Comparison of ENCODE assay signal across 26 mouse cellular contexts in the genomic region with DNA sequence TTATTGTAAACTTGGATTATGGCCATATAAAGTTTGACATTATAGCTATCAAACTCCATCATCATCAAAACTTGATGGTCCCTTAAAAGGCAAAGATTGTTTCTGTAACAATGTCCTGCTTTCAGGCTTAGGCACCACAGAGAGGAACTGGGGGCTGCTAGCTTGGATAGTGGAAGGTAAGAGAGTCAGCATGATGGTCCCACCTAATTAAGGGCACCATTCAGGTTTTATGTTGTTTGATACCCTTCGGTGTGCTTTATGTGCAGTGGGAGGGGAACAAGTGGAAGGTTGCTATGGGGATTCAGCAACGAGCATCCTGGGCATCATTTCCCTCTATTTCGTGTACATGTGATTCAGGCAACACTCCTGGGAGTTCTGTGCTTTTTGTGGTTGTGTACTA.
"Had no signal": no experiment of that assay in that cellular context is flagged by ENCODE, and none has a peak within 500 bp of the region (broad histone marks: within the 10 kb centered on the region; RNA-seq: fewer than 3 reads in every experiment).

No protein-coding gene starts in this region.

- H3K4me2 ChIP-seq: embryonic facial prominence, embryonic 12.5 days; embryonic facial prominence, embryonic 13.5 days; embryonic facial prominence, embryonic 15.5 days; forebrain, embryonic 12.5 days; forebrain, embryonic 13.5 days; forebrain, embryonic 15.5 days had no signal

- DNase-seq: cerebellum, adult 2 months; cerebellum, adult 8-10 months; cerebellum, adult 9-10 months; cerebellum, adult 9-11 months; cerebellum, postnatal 36 days; embryo, embryonic 11 days; forebrain, postnatal 0 days; gastrocnemius, adult 2 months; gastrocnemius, postnatal 10 days; gastrocnemius, postnatal 14 days; gastrocnemius, postnatal 25 days; gastrocnemius, postnatal 36 days; heart, adult 11 months; heart, adult 18-20 months; heart, adult 2 months had no signal

- H3K4me3 ChIP-seq: embryonic facial prominence, embryonic 10.5 days; embryonic facial prominence, embryonic 12.5 days; embryonic facial prominence, embryonic 13.5 days; embryonic facial prominence, embryonic 15.5 days; erythroblast, embryonic 14.5 days; forebrain, embryonic 10.5 days; forebrain, embryonic 12.5 days; forebrain, embryonic 13.5 days; forebrain, embryonic 15.5 days; gastrocnemius, adult 2 months; heart, adult 2 months had no signal

- H3K9ac ChIP-seq: embryonic facial prominence, embryonic 12.5 days; embryonic facial prominence, embryonic 13.5 days; embryonic facial prominence, embryonic 15.5 days; forebrain, embryonic 12.5 days; forebrain, embryonic 13.5 days; forebrain, embryonic 15.5 days; forebrain, postnatal 0 days had no signal

- ATAC-seq: forebrain, embryonic 13.5 days; forebrain, embryonic 14.5 days; forebrain, embryonic 15.5 days; forebrain, embryonic 16.5 days; forebrain, postnatal 0 days had no signal

- H3K9me3 ChIP-seq: embryonic facial prominence, embryonic 10.5 days; embryonic facial prominence, embryonic 12.5 days; embryonic facial prominence, embryonic 13.5 days; embryonic facial prominence, embryonic 15.5 days; forebrain, embryonic 10.5 days; forebrain, embryonic 12.5 days; forebrain, embryonic 13.5 days; forebrain, embryonic 15.5 days had no signal

- H3K27me3 ChIP-seq: embryonic facial prominence, embryonic 12.5 days; embryonic facial prominence, embryonic 13.5 days; embryonic facial prominence, embryonic 15.5 days; forebrain, embryonic 12.5 days; forebrain, embryonic 13.5 days; forebrain, embryonic 15.5 days had no signal

- H3K4me1 ChIP-seq: embryonic facial prominence, embryonic 10.5 days; embryonic facial prominence, embryonic 12.5 days; embryonic facial prominence, embryonic 13.5 days; embryonic facial prominence, embryonic 15.5 days had no signal

- H3K36me3 ChIP-seq: embryonic facial prominence, embryonic 10.5 days; embryonic facial prominence, embryonic 12.5 days; embryonic facial prominence, embryonic 13.5 days; embryonic facial prominence, embryonic 15.5 days; forebrain, embryonic 10.5 days; forebrain, embryonic 12.5 days; forebrain, embryonic 15.5 days had no signal

- H3K27ac ChIP-seq: embryonic facial prominence, embryonic 10.5 days; embryonic facial prominence, embryonic 12.5 days; embryonic facial prominence, embryonic 13.5 days; embryonic facial prominence, embryonic 15.5 days; forebrain, embryonic 10.5 days; forebrain, embryonic 12.5 days; forebrain, embryonic 13.5 days; forebrain, embryonic 15.5 days; gastrocnemius, adult 2 months; heart, adult 2 months had no signal
